In genomic region chr8:84147769-84148530, GRCm38 (mm10) we compare ENCODE assay signal across 8 mouse cellular contexts. TPM values are rescaled to one million over a fixed set of nuclear protein-coding genes. Genes with fewer than 3 reads are reported as not detected.
DNase-seq lines count a peak whose midpoint lies in the region; ATAC-seq and TF ChIP-seq lines count a peak whose summit lies in the region.

TSS of gene Cc2d1a (minus strand) at chr8:84147936.
TSS of gene 4930432K21Rik (plus strand) at chr8:84148025.

- peak within 1 kb of the TSS; percentile 59 for H3K4me3 ChIP-seq in cortical plate, adult 2 months (ENCODE audit: insufficient read depth, low read length)
- H3K4me3 ChIP-seq in megakaryocyte, embryonic 14.5 days (replicated peaks): peak within 1 kb of the TSS; percentile 94

- no peaks in the 10 kb centered on the region for H3K9me3 ChIP-seq in megakaryocyte, embryonic 14.5 days

- ATAC-seq in activated CD4-positive, CD25-positive, alpha-beta regulatory T cell, adult 4 months: peak; percentile 95

- peaks cover 33% of the 10 kb centered on the region for H3K36me3 ChIP-seq in megakaryocyte, embryonic 14.5 days (replicated peaks; ENCODE audit: low read length)

- no peak for TF ChIP-seq CTCF in cortical plate, adult 2 months (IDR thresholded peaks at IDR 0.05; ENCODE audit: extremely low read depth, insufficient read depth, low read length)

- H3K4me1 ChIP-seq in cortical plate, adult 2 months (ENCODE audit: control insufficient read depth, insufficient read depth, low read length): peaks cover 5% of the 10 kb centered on the region
- peaks cover 56% of the 10 kb centered on the region for H3K4me1 ChIP-seq in megakaryocyte, embryonic 14.5 days

- peak; percentile 84 to 92 for DNase-seq in gastrocnemius, adult 8-10 months (ENCODE audit: low spot score in 2 of 2)
- peak; percentile 93 for DNase-seq in hindlimb bud, embryonic 11.5 days (ENCODE audit: extremely low spot score, low read depth, low spot score)
- DNase-seq in left cerebral cortex, adult 8-10 months (ENCODE audit: low spot score in 2 of 2): peak; percentile 85 to 97
- DNase-seq in right cerebral cortex, postnatal 10 days (ENCODE audit: low spot score in 2 of 2): peak; percentile 97 to 98
- peak; percentile 87 for DNase-seq in urinary bladder, postnatal 25 days (ENCODE audit: low spot score)

- H3K27ac ChIP-seq in cortical plate, adult 2 months (ENCODE audit: insufficient read depth, low read length): no peak within 1 kb of the TSS

- no peaks in the 10 kb centered on the region for H3K27me3 ChIP-seq in megakaryocyte, embryonic 14.5 days (replicated peaks)

- peak; percentile 85 for TF ChIP-seq POLR2A in cortical plate, adult 2 months (IDR thresholded peaks at IDR 0.05; ENCODE audit: extremely low read depth, insufficient read depth, low read length)

RNA-seq across cellular contexts. Expression of gene Cc2d1a, which starts in this region (rescaled TPM):
- polyA plus RNA-seq in activated CD4-positive, CD25-positive, alpha-beta regulatory T cell, adult 4 months (2017; shearing (Covaris generic)): 10 to 100 TPM; 14.9 to 16.0 TPM
- 38.0 and 42.3 TPM in 2 replicates for polyA plus RNA-seq in cortical plate, adult 2 months (2012; rRNA removed)
- 10 to 100 TPM; 14.0 to 20.0 (median 15.4) TPM for total RNA-seq in gastrocnemius, adult 8-10 months (2022)
- 10 to 100 TPM; 44.3 to 52.9 (median 47.4) TPM for total RNA-seq in left cerebral cortex, adult 8-10 months (2022)
- 28.0 and 32.7 TPM in 2 replicates for polyA plus RNA-seq in megakaryocyte, embryonic 14.5 days (2012; ENCODE audit: insufficient read depth, low replicate concordance)

RNA-seq across cellular contexts. Expression of gene 4930432K21Rik, which starts in this region (rescaled TPM):
- 1 to 10 TPM in 1 of 2 experiments, under 1 TPM in 1; 0.40 to 1.2 TPM for polyA plus RNA-seq in activated CD4-positive, CD25-positive, alpha-beta regulatory T cell, adult 4 months (2017; shearing (Covaris generic))
- 2.7 and 3.0 TPM in 2 replicates for polyA plus RNA-seq in cortical plate, adult 2 months (2012; rRNA removed)
- total RNA-seq in gastrocnemius, adult 8-10 months (2022): under 1 TPM; 0.16 to 0.46 (median 0.30) TPM
- 1 to 10 TPM; 2.8 to 3.2 (median 3.1) TPM for total RNA-seq in left cerebral cortex, adult 8-10 months (2022)
- 0.72 TPM in 1 of 2 replicates, not detected in the other for polyA plus RNA-seq in megakaryocyte, embryonic 14.5 days (2012; ENCODE audit: insufficient read depth, low replicate concordance)
